Mouse (Mus musculus) MEL (cell line): Measurements from ENCODE around the gene Gnai2.

Experiments used
- CTCF ChIP-seq, 3 experiments: IDR thresholded peaks in 2 of 3; conservative IDR thresholded peaks in 1 of 3; 2 replicates each; pipeline ENCODE4 v1.5.1; 2011 to 2012; ENCODE audit warnings: low read length in 3 of 3, low read depth in 2 of 3, mild to moderate bottlenecking in 2 of 3, improper control_type of control experiment in 1 of 3, inconsistent platforms in 1 of 3, mixed read lengths in 1 of 3, moderate library complexity in 1 of 3; ENCODE audit not compliant: control insufficient read depth in 1 of 3, insufficient read depth in 1 of 3, poor library complexity in 1 of 3, severe bottlenecking in 1 of 3
- E2F4 ChIP-seq: IDR thresholded peaks from 2 replicates; pipeline ENCODE4 v1.6.1; 2011; ENCODE audit warnings: low read depth, low read length, improper control_type of control experiment, borderline replicate concordance
- ETS1 ChIP-seq: IDR thresholded peaks from 2 replicates; pipeline ENCODE4 v1.6.1; 2012; ENCODE audit warnings: low read depth, mild to moderate bottlenecking, inconsistent platforms, low read length, improper control_type of control experiment, moderate library complexity
- HCFC1 ChIP-seq: IDR thresholded peaks from 2 replicates; pipeline ENCODE4 v1.6.1; 2012; ENCODE audit warnings: low read depth, mild to moderate bottlenecking, inconsistent platforms, low read length, improper control_type of control experiment, moderate library complexity
- MAX ChIP-seq: IDR thresholded peaks from 2 replicates; pipeline ENCODE4 v1.6.1; 2011; ENCODE audit warnings: low read length, improper control_type of control experiment
- NELFE ChIP-seq: IDR thresholded peaks from 2 replicates; pipeline ENCODE4 v1.6.1; 2011; ENCODE audit warnings: low read depth, low read length, improper control_type of control experiment
- POLR2A ChIP-seq, 2 experiments: IDR thresholded peaks; 2 replicates each; pipeline ENCODE4 v1.6.1; 2011 to 2012; ENCODE audit warnings: low read length in 2 of 2, mild to moderate bottlenecking in 2 of 2, control low read depth in 1 of 2, improper control_type of control experiment in 1 of 2, low read depth in 1 of 2, moderate library complexity in 1 of 2; ENCODE audit not compliant: control insufficient read depth in 1 of 2, insufficient read depth in 1 of 2, poor library complexity in 1 of 2
- TAL1 ChIP-seq: IDR thresholded peaks from 2 replicates; pipeline ENCODE4 v1.6.1; 2012; ENCODE audit warnings: mild to moderate bottlenecking, inconsistent platforms, low read length, moderate library complexity, mixed read lengths
- ZNF384 ChIP-seq: IDR thresholded peaks from 2 replicates; pipeline ENCODE4 v1.6.1; 2012; ENCODE audit warnings: low read depth, mild to moderate bottlenecking, inconsistent platforms, low read length, improper control_type of control experiment

DNA sequence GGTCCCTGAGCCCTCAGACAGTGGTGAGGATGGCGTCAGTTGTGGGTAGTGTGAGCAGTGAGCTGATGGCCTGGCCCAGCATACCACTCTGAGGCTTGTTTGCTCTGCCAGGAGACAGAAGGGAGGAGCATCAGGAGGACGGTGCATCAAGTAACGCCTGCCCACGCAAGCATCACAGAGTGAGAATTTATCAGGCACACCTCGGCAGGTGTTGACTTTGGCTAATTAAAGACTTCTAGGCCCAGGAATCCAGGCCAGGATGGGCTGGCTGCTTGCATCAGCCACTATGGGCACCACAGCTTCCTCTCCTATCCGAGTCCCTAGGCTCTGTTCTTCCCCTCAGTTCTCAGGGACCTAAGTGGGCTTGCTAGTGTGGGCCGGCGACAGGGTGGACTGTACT is 27.2 kb upstream of the Gnai2 start:
- TF ChIP-seq HCFC1 (no peak), POLR2A (IDR thresholded peaks at IDR 0.05; ENCODE audit: control insufficient read depth in 1 of 2, insufficient read depth in 1 of 2, low read depth in 1 of 2, low read length in 2 of 2, poor library complexity in 1 of 2) (no peak), TAL1 (no peak), MAX (no peak), CTCF (IDR thresholded peaks at IDR 0.05 in 2 of 3, conservative IDR thresholded peaks at IDR 0.05 in 1 of 3; ENCODE audit: control insufficient read depth in 1 of 3, insufficient read depth in 1 of 3, low read depth in 2 of 3, low read length in 3 of 3, poor library complexity in 1 of 3, severe bottlenecking in 1 of 3) (no peak), ZNF384 (no peak), ETS1 (no peak), NELFE (no peak), E2F4 (no peak)
